Mouse (Mus musculus): Measurements from ENCODE around the gene Tctex1d4. TPM values are rescaled to one million over a fixed set of nuclear protein-coding genes. Genes with fewer than 3 reads are reported as not detected.

Tctex1d4 gene
- polyA plus RNA-seq, 1 experiment, result 0.31 TPM

DNA sequence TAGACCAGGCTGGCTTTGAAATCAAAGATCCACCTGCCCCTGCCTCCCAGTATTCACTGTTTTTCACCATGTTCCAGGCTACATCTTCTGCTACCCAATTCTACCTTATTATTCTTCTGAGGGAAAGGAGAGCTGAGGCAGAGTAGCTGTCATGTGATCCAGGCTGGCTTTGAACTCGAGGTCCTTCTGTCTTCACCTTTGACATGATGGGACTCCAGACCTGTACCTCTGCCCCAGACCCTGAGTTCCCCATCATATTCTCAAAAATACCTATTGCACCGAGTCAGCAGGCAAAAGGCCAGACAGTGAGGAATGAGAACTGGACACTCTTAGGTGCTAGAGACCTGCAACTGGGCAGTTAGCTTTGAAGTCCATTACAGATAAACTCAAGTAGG lies 8.0 kb downstream of the Tctex1d4 start:
- DNase-seq (ENCODE audit: low read depth, low spot score), result no peak
- 28% methylated on average over 2 of the region's 2 CpGs for WGBS

DNA sequence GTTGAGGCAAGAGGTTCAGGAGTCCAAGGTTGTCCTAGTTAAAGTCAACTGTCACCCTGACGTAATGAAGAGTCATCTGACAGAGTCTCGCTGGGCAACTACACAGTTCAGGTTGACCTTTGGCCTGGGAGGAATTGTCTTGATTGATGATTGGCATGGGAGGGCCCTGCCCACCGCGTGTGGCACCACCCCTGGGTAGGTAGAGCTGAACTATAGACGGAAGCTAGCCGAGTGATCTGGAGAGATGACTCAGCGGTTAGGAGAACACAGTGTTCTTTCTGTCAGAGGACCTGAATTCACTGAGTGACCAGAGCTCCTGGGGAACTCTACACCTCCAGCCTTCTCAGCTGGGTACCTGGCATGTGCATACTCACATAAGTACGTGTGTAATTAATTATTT lies 9.4 kb downstream of the Tctex1d4 start:
- peak; percentile 99 for DNase-seq (ENCODE audit: low read depth, low spot score)

DNA sequence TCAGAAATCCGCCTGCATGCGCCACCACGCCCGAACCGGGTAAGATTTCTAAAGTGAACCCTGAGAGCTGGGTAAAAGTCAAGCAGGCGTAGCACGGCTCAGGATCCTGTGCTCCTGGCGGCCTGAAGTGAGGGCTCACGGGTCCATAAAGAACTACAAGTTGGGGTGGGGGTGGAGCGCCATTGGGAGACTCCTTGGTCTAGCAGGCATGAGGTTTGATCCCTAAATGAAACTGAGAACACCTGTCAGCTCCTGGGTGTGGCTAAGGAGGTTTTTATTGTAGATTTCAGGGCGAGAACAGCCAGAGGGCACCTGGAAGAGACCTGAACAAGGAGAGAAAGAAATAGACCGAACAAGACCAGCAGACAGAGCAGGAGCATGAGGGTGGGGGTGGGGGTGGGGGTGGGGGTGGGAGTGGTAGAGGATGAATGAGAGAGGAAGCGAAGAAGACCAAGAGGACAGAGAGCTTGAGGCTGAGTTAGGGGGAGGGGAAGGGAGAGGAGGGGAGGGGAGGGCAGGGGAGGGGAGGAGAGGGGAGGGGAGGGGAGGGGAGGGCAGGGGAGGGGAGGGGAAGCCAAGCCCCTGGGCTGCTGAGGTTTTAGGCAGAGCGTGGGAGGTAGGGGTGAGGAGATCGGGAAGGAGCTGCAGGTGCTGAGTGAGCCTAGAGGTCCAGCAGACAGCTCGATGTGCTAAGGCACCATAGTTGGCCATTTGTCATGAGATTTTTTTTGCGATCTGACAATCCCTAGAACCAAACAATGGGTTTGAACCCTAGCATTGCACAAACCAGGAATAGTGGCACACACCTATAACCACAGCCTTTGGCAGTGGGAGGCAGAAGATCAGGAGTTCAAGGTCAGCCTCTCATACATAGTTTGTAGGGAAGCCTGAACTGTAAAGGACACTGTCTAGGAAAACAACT lies 12.0 kb downstream of the Tctex1d4 start:
- no peak for DNase-seq (ENCODE audit: low read depth, low spot score)
- 32% methylated on average over 16 of the region's 17 CpGs for WGBS

More for the DNA sequence above, 9.4 kb downstream of the Tctex1d4 start:
- 16% methylated on average over 8 of the region's 8 CpGs for WGBS

DNA sequence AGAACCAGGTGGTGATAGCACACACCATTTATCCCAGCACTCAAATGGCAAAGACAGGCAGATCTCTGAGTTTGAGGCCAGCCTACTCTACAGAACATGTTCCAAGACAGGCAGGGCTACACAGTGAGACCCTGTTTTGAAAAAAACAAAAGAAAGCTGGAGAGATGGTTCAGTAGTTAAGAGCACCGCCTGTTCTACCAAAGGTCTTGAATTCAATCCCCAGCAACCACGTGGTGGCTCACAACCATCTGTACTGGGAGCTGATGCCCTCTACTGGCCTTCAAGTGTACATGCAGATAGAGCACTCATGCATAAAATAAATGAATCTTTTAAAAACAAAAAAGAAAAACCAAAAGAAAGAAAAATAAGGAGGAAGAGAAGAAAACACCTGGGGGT lies 12.6 kb downstream of the Tctex1d4 start:
- WGBS, result 0% methylated on average over 2 of the region's 2 CpGs
- DNase-seq (ENCODE audit: low read depth, low spot score), result no peak

DNA sequence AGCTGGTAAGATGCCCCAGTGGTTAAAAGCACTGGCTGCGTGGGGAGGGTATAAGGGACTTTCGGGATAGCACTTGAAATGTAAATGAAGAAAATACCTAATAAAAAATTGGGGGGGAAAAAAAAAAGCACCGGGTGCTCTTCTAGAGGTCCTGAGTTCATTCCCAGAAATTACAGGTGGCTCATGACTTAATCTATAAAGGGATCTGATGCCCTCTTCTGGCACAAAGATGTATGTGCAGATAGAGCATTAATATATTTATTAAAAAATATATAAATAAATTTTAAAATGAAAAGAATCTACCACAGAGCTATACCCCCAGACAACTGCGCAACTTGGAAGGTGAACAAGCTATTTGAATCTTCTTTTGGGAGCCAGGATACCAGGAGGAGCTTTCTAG lies 14.0 kb downstream of the Tctex1d4 start:
- DNase-seq (ENCODE audit: low read depth, low spot score), result no peak
- 27% methylated on average over 4 of the region's 4 CpGs for WGBS

DNA sequence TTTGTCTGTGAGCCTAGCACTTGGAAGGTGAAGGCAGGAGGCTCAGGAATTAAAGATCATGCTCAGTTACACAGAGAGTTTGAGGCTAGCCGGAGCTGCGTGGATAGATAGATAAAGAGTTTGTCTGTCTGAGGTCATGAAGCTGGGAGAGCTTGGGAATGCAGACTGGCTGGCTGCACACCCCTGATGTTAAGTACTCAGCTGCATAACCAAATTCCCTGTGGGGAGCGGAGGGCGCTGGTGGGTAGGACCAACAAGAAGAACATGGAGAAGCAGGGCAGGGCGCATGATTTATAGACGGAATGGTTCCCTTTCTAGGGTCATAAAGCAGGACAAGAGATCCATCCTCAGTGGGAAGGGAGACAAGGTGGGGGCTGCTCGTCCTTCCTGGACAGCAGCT lies 16.4 kb downstream of the Tctex1d4 start:
- DNase-seq (ENCODE audit: low read depth, low spot score), result no peak
- 46% methylated on average over 7 of the region's 7 CpGs for WGBS

DNA sequence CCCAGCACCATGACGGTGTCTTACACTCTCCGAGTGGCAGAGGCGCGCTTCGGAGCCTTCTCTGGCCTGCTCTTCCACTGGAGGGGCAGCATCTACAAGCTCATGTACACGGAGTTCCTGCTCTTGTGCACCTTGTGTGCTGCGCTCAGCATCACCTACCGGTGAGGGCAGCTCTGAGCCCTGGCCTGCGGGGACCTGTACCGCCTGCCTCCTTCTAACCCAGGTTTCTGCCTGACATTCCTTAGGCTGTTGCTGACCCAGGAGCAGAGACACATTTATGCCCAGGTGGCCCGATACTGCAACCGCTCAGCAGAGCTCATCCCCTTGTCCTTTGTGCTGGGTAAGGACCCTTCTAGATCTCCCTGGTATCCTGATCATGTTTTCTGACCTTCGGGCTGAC lies 18.7 kb downstream of the Tctex1d4 start:
- 94% methylated on average over 13 of the region's 13 CpGs for WGBS
- DNase-seq (ENCODE audit: low read depth, low spot score), result no peak

DNA sequence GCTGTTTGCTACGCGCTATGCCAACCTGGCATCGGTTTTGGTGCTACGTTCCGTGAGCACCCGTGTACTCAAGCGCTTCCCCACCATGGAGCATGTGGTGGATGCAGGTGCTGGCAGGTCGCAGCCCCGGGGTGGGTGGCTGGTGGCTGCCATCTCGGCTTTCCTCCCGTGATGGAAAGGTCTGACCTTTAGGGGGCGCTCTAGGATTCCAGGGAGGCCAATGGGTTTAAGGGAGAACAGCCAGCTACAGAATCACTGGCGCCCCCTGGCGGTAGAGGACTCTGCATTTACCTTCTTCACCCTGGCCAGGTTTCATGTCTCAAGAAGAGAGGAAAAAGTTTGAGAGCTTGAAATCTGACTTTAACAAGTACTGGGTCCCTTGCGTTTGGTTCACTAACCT lies 19.6 kb downstream of the Tctex1d4 start:
- DNase-seq (ENCODE audit: low read depth, low spot score), result no peak
- WGBS, result 42% methylated on average over 15 of the region's 15 CpGs

DNA sequence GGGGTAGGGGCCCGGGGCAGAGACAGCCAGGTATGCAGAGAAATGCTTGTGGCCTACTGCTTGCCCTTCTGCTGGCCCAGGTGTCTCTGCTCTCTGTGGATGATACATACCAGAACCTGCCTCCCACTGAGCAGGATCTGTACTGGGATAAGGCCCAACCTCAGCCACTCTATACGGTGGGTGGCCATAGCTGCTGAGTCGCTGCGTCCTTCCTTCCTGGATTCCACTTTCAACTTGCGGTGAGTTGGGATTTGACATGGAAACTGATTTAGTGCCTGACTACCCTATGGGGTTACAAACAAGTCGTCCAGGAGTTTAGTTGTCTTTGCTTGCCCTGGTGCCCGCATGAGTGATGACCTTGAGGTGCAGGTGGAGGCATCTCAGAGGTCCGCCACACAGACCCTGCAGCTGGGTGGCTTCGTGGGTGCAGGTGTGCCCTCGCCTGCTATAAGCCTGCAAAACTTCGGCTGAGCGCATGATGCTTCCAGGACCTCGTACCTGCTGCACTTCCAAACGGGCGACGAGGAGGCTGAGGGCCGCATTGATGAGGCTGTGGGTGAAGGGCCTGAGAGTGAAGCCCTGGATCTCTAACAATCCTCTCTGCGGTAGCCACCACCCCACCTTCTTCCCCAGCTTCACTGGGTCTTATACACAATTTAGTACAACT lies 21.6 kb downstream of the Tctex1d4 start:
- no peak for DNase-seq (ENCODE audit: low read depth, low spot score)
- 68% methylated on average over 18 of the region's 18 CpGs for WGBS

DNA sequence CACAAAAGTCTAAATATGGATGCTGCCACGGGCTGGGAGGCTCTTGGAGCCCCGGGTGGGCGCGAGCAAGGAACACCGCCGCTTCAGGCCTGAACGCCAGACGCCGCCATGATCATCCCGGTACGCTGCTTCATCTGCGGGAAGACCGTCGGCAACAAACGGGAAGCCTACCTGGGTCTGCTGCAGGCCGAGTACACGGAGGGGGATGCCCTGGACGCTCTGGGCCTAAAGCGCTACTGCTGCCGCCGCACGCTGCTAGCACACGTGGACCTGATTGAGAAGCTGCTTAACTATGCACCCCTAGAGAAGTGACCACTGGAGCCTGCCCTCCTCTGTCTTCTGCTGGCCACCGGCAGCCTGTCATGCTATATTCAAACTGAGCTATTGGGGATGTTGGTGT lies 22.2 kb downstream of the Tctex1d4 start:
- WGBS, result 79% methylated on average over 24 of the region's 24 CpGs
- DNase-seq (ENCODE audit: low read depth, low spot score), result no peak

DNA sequence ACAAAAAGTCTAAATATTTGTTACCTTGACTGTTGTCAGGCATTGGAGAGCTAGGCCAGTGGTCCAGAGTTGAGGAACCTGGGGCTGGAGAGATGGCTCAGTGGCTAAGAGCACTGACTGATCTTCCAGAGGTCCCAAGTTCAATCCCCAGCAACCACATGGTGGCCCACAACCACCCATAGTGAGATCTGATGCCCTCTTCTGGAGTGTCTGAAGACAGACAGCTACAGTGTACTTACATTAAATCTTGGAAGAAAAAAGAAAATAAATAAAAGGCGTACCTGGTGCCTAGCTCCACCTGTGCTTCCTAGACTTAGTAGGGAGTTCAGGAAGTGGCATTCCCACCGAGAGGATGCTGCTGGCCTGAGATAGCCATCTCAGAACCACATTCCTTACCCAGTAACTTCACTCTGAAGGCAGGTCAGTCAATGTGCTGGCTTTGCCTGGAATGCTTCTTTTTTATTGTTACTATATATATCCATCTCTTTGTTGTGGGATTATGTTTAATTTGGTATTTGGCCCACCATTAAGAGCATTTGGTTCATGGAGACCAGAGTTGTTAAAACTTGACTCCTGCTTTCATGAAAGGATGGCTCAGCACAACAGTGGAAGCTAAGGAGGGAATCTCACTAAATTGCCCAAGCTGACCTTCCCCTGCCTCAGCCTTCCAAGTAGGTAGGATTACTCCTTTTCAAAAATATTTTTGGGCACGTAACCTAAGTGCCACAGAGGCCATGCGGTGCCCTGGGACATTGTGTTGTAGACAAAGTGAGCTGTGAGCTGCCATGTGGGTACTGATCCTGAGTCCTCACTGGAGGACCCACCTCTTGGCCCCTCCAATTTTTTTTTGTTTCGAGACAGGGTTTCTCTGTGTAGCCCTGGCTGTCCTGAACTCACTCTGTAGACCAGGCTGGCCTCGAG lies 23.0 kb downstream of the Tctex1d4 start:
- DNase-seq (ENCODE audit: low read depth, low spot score), result no peak

DNA sequence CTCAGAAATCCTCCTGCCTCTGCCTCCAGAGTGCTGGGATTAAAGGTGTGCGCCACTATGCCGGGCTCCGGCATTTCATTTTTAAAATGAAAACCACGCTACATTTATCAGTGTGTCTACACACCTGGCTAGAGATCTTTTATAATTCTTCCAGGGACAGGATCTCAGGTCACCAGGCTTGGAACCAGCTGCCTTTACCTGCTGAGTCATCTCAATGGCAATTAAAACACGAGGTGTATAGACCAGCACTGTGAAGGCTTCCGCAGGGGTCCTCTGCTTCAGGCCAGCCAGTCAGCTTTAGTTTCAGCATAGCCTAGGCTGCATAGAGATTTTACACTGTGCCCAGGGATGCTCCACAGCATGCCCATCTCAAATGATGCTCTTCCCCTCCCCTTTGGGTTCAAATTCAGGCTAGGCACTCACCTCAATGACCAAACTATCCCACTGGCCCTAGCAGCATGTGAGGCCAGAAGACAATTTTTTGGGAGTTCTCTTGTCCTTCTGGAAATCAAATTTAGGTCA lies 23.7 kb downstream of the Tctex1d4 start:
- no peak for DNase-seq (ENCODE audit: low read depth, low spot score)
- WGBS, result 81% methylated on average over 6 of the region's 6 CpGs

More for the DNA sequence above, 23.0 kb downstream of the Tctex1d4 start:
- WGBS, result 70% methylated on average over 6 of the region's 6 CpGs

DNA sequence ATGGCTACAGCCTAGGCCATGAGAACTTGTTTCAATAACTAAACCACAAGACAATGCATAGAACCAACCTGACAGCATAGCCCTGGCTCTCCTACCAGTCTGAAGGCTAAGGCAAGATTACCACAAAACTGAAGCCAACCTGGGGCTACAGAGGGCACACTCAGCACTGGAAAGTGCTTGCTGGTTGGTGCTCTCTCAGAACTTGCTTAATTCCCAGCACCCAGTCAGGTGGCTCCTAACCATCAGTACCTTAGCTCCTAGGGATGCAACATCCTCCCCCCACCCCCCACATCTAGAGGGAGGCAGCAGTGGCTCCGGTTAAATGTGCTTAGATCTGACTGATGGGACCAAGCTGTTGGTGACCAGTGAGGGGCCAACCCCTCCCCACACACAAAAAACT lies 24.8 kb downstream of the Tctex1d4 start:
- DNase-seq (ENCODE audit: low read depth, low spot score), result no peak
- WGBS, result 50% methylated on average over 1 of the region's 1 CpGs

DNA sequence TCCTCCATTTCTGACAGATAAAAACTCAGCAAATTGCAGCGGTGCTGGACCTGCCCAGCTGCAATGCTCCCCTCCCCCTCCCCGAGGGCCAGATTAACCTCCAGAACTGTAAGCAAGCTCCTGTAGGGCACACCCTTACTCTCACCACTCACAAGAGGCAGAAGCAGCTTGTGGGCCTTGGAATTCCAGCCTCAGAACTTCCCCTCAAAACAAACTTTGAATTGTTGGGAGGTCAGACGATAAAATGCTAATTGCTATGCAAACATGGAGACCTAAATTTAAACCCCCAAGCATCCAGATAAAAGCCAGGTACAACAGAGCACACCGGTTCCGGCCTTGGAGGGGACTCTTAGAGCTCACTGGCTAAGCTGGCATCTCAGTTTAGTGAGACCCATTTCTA lies 26.1 kb downstream of the Tctex1d4 start:
- no peak for DNase-seq (ENCODE audit: low read depth, low spot score)
- WGBS, result 34% methylated on average over 5 of the region's 5 CpGs

DNA sequence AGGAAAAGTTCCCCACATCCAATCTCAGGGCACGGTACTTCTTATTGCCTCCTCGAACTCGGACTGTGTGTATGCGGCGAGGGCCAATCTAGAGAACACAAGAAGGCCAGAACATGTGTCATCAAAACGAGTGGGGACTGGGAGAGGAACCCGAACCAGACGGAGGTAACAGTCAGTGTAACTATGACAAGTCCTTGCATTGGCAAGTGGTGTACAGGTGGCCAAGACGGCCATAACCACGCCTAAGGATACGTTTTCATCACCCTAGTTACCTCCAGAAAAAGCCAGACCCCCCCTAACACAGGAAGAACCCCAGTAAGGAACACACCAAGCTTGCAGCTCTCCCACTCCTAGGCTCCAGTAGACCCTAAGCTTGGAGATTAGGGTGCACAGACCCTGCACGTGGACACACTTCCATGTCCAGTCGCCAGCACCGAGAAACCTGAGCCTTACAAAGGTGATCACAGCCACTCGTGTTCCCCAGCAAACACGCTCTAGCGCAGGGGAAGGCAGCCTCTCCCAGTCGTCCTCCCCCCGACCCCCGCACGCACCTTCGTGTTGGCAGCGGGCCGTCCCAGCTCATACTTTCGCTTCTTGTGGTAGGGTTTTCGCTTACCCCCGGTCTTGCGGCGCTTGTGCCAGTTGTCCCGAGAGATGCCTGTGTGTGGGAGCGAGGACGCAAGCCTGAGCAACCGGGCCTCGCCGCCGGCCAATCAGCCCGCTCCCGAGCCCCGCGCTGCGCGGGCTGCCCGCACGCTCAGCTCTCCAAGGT lies 28.6 kb downstream of the Tctex1d4 start:
- WGBS, result 2% methylated on average over 44 of the region's 44 CpGs
- no peak for DNase-seq (ENCODE audit: low read depth, low spot score)

DNA sequence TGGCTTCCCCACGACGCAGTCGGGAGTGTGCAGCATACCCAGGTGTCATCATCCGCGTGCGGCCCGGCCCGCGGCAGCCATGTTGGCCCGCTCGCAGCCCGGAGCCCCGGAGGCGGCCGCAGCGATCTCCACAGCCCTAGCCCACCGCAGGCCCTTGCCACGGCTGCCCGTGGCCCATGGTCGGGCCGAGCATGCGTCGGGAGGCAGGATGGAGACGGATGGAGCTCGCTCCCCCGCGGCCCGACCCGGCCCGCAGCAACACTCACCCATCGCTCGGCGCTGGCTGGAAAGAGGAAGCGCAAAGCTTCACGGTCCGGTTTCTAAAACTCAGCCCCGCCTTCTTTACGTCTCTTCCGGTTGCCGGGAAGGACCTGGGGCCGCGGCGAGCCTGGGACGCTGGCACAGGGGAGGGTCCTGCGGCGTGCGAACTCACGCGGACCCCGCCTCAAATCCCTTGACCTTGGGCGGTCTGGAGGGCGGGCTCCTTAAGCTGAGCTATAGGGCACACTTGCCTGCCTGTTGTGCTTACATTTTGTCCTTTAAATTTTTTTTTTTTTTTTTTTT lies 29.3 kb downstream of the Tctex1d4 start, which contains the start of gene Rps8:
Gene Rps8, minus strand, starts transcription at position 452 of the 564 bp plus-strand sequence.
- WGBS, result under 1% methylated on average over 52 of the region's 52 CpGs
- DNase-seq (ENCODE audit: low read depth, low spot score), result no peak

DNA sequence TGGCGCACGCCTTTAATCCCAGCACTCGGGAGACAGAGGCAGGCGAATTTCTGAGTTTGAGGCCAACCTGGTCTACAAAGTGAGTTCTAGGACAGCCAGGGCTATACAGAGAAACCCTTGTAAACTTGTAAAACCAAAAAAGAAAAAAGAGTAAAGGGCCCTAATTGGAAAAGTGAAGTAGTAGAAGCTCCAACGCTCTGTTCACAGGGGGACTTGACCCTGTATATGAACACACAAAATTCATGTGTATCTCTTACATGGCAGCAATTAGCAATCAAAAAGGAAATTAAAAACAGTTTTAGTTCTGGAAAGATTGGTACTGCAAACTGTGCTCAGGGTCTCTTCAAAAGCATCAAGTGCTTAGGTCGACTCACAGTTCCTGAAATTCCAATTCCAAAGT lies 29.8 kb downstream of the Tctex1d4 start:
- no peak for DNase-seq (ENCODE audit: low read depth, low spot score)
- WGBS, result 28% methylated on average over 6 of the region's 6 CpGs

DNA sequence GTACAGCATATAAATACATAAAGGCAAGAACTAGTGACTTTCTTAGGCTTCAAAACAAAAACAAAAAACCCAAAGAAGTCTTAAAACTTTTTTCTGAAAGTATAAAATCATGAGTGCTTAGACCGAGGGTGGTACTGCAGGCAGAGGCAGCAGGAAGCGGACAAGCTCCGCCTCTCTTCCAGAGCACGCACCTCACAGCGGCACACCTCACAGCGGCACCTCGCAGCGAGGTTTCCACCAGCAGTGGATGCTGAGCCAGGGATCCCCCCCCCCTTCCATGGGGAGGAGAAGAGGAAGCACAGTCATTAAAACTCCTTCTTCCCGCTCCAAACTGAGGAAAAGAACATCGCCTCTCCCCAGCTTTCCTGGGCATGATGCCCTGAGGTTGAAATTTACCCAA lies 33.1 kb downstream of the Tctex1d4 start:
- WGBS, result 68% methylated on average over 10 of the region's 10 CpGs
- no peak for DNase-seq (ENCODE audit: low read depth, low spot score)

DNA sequence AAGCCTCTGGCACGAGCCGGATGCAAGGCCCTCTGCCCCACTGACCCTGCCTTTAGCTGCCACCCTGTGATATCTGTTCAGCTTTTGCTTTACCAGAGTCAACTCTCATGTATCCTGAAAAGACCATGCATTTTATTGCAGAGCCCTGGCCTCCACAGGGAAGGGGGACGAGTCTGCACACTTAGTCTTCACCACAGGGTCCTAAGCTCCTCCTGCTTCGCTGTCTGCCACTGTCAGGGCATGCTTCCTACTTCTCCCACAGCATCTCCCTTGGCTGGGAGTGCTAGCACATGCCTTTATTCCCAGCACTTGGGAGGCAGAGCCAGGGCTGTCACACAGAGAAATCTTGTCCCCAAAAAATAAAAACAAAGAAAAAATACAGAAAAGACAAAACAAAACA lies 34.6 kb downstream of the Tctex1d4 start:
- 75% methylated on average over 4 of the region's 4 CpGs for WGBS
- DNase-seq (ENCODE audit: low read depth, low spot score), result no peak
